Mouse (Mus musculus) layer of hippocampus, adult 2 months (tissue): ENCODE results near the gene Zfp292. TPM values are rescaled to one million over a fixed set of nuclear protein-coding genes. Genes with fewer than 3 reads are reported as not detected.
A peak's percentile ranks its signal among the peaks of the same experiment; 100 is the strongest.

ENCODE experiments used
- DNase-seq, 2 experiments: peaks; one replicate each; pipeline ENCODE4 v3.0.0; 2022; ENCODE audit warnings: low spot score in 2 of 2
- H3K27ac ChIP-seq: fragments of 200-600 bp; 2 replicates; pipeline ENCODE4 v1.8.1; 2022
- H3K4me3 ChIP-seq: fragments of 200-600 bp; 2 replicates; pipeline ENCODE4 v1.8.1; 2022; ENCODE audit warnings: mild to moderate bottlenecking
- CTCF ChIP-seq: fragments of 200-600 bp; conservative IDR thresholded peaks from 2 replicates; pipeline ENCODE4 v1.8.1; 2022; ENCODE audit warnings: antibody characterized with exemption, mild to moderate bottlenecking, moderate library complexity
- total RNA-seq, 2 experiments: library from RNA; stranded (reverse); gene quantifications; 2 replicates each; pipeline ENCODE4 v1.2.3; 2021

Zfp292 gene
- total RNA-seq, 2 experiments from 2014 or later, result 26.8 to 27.3 TPM

GRCm38 (mm10) chr4:34898497-34898896, 15.7 kb upstream of the Zfp292 start:
- no peak for TF ChIP-seq CTCF
- DNase-seq, result no peak
- no peak overlapping the region for H3K27ac ChIP-seq
- H3K4me3 ChIP-seq, result no peak overlapping the region

- TF ChIP-seq CTCF, result no peak
- DNase-seq, result no peak
- H3K4me3 ChIP-seq, result no peak within 1 kb of the TSS
- no peak within 1 kb of the TSS for H3K27ac ChIP-seq
These were observed 10.7 kb upstream of the Zfp292 start, which contains the start of gene Cga for GRCm38 (mm10) chr4:34893479-34893878. Gene Cga, plus strand, starts transcription at chr4:34893779.

- no peak for DNase-seq
These were observed 7.0 kb upstream of the Zfp292 start for GRCm38 (mm10) chr4:34889812-34890185.

GRCm38 (mm10) chr4:34889101-34889811, 6.5 kb upstream of the Zfp292 start:
- Histone ChIP-seq H3K4me3 (no peak overlapping the region), H3K27ac (no peak overlapping the region)
- DNase-seq, result no peak
- TF ChIP-seq CTCF, result no peak

More at GRCm38 (mm10) chr4:34889812-34890185, 7.0 kb upstream of the Zfp292 start:
- TF ChIP-seq CTCF, result no peak
- Histone ChIP-seq H3K4me3 (no peak overlapping the region), H3K27ac (no peak overlapping the region)

GRCm38 (mm10) chr4:34887295-34887694, 4.5 kb upstream of the Zfp292 start:
- Histone ChIP-seq H3K4me3 (peak overlapping the region; percentile 76), H3K27ac (peak overlapping the region; percentile 91)
- no peak for DNase-seq
- TF ChIP-seq CTCF, result no peak

- Histone ChIP-seq H3K27ac (peak overlapping the region; percentile 91), H3K4me3 (peak overlapping the region; percentile 76)
- TF ChIP-seq CTCF, result peak; percentile 42
- DNase-seq, result peak; percentile 60 to 62
These were observed 3.8 kb upstream of the Zfp292 start for GRCm38 (mm10) chr4:34886490-34887111.

- H3K27ac ChIP-seq, result no peak overlapping the region
- H3K4me3 ChIP-seq, result no peak overlapping the region
- no peak for DNase-seq
- TF ChIP-seq CTCF, result no peak
These were observed 3.0 kb upstream of the Zfp292 start for GRCm38 (mm10) chr4:34885631-34886351.

GRCm38 (mm10) chr4:34883366-34884029, 738 bp upstream of the Zfp292 start:
- Histone ChIP-seq H3K27ac (peak overlapping the region; percentile 99), H3K4me3 (peak overlapping the region; percentile 71)
- DNase-seq, result no peak
- no peak for TF ChIP-seq CTCF

GRCm38 (mm10) chr4:34882291-34882769, 430 bp downstream of the Zfp292 start:
- peak; percentile 19 to 24 for DNase-seq
- peak overlapping the region; percentile 99 for H3K27ac ChIP-seq
- no peak for TF ChIP-seq CTCF
- H3K4me3 ChIP-seq, result peak overlapping the region; percentile 71

- peak overlapping the region; percentile 71 for H3K4me3 ChIP-seq
- DNase-seq, result no peak
- no peak for TF ChIP-seq CTCF
- H3K27ac ChIP-seq, result peak overlapping the region; percentile 99
These were observed 909 bp downstream of the Zfp292 start for GRCm38 (mm10) chr4:34881851-34882250.

- no peak for TF ChIP-seq CTCF
- Histone ChIP-seq H3K4me3 (peak overlapping the region; percentile 71), H3K27ac (no peak overlapping the region)
These were observed 1.7 kb downstream of the Zfp292 start for GRCm38 (mm10) chr4:34880921-34881650.

GRCm38 (mm10) chr4:34874234-34874633, 8.5 kb downstream of the Zfp292 start:
- TF ChIP-seq CTCF, result no peak
- no peak for DNase-seq
- no peak overlapping the region for H3K27ac ChIP-seq
- no peak overlapping the region for H3K4me3 ChIP-seq

More at GRCm38 (mm10) chr4:34880921-34881650, 1.7 kb downstream of the Zfp292 start:
- DNase-seq, result no peak
